Mouse (Mus musculus): ENCODE measurements around the gene Lrmda.

- TF ChIP-seq CTCF (IDR thresholded peaks at IDR 0.05; ENCODE audit: low read depth, low read length) (no peak), POLR2A (IDR thresholded peaks at IDR 0.05; ENCODE audit: borderline replicate concordance, low read depth, low read length) (no peak)
Measured at GRCm38 (mm10) chr14:22902116-22902515, 882.6 kb downstream of the Lrmda start.
